Mouse (Mus musculus): ENCODE data around the gene Ccdc33.

The Ccdc33 gene

DNA sequence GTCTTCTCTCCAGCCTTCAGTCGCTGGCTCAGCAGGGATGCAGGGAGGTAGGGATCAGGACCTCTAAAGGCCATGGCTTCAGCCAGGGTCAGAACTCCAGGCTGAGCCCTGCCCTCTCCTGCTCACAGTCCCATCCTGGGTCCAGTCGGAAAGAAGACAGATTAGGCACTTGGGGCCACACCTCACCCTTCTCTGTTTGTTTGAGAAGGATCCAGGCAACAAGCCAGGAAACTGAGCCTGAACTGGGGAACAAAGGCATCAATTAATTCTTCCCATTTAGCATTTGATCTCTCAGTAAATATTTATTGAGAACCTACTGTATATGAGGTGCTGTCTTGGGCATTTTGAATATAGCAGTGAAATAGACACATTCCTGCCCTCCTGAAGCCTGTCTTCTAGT lies at the start of gene Ccdc33:
Ccdc33 (minus strand) TSS at position 153 of the 400 bp plus-strand sequence.
- DNase-seq: no peak

DNA sequence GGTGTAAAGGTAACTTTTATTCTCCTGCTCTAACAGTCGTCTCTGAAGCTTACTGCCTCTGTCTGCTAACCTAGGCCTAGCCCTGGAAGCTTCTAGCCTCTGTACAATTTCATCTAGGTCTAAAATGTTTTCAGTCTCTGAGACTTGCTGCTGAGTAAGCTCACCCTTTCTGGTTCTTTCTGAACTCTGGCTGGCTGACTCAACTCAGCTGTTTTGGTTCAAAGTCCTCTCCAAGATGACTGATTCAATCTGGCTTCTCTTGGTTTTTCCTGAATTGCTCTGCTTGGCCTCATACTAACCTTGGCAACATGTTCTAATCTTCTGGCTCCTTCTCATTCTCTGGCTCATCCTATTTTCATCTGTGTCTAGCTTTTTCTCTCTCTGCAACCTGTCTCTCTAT lies 47.2 kb upstream of the Ccdc33 start:
- no peak for DNase-seq

DNA sequence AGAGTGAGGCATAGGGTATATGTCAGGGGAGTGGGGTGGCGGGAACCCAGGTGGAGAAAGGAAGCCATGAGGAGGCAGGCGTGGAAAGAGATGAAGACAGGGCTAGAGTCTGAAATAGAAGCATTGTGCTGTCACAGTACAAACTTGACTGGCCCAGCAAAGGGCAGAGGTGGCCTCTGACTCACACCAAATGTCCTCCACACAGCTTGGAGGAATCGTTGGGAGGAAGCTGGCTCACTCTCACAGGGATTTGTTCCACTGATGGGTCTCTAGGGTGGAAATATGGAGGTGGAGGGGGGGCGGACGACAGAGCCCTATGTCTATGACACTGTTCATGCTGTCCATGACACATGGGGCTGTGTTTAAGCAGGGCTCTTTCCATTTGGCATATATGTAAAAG lies 44.5 kb upstream of the Ccdc33 start:
- DNase-seq: no peak

DNA sequence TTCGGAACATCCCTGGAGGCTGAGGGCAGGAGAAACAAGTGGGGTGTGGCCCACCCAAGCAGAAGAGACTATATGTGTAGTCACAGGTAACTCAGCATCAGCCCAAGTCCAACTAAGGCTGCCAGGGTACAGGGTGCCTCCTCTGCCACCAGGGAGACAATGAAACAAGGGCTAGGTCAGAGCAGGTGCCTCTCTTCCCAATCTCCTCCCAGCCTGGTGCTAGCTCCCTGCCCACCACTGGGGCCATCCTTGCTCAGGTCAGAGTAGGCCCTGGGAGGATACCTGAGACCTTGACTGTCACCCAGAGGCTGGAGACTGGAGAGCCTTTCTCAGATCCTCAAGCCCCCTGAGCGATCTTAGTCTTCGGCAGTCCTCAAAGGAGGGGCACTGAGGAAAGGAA lies 43.5 kb upstream of the Ccdc33 start:
- DNase-seq: no peak

DNA sequence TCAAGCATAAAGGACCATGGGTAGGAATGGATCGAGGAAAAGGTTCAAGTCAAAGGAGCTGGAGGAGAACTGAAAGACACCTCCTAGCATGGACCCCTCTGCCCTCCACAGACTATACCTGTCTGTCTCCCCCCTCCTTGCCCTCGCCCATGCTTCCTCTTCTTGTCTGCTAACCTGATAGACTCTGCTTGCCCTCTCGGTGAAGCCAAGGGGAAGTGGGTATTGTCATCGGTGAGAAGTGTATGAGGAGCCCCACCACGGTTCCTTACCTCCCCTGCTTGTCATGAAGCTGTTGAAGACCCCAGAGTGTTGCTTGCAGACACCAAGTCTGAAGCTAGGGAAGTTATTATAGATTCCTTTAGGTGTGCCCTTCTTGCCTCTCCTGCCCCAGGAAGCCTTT lies 41.7 kb upstream of the Ccdc33 start:
- no peak for DNase-seq

DNA sequence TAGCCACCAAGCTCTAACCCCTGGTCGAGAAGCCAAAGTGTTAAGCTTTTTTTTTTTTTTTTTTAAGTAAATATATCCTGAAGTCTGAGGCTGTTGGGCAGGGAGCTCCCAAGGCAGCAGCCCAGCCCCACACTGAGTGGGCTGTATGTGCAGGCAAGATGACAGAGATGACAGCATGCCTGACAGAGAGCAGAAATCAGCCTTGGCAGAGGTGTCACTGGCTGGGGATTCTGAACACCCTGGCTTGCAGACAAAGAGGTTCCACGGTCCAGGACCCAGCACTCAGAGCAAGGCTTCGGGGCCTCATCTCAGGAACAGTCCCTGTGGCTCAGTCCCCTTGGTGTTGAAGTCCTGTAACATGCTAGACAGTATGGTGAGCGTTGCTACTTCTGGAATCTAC lies 41.2 kb upstream of the Ccdc33 start:
- no peak for DNase-seq

DNA sequence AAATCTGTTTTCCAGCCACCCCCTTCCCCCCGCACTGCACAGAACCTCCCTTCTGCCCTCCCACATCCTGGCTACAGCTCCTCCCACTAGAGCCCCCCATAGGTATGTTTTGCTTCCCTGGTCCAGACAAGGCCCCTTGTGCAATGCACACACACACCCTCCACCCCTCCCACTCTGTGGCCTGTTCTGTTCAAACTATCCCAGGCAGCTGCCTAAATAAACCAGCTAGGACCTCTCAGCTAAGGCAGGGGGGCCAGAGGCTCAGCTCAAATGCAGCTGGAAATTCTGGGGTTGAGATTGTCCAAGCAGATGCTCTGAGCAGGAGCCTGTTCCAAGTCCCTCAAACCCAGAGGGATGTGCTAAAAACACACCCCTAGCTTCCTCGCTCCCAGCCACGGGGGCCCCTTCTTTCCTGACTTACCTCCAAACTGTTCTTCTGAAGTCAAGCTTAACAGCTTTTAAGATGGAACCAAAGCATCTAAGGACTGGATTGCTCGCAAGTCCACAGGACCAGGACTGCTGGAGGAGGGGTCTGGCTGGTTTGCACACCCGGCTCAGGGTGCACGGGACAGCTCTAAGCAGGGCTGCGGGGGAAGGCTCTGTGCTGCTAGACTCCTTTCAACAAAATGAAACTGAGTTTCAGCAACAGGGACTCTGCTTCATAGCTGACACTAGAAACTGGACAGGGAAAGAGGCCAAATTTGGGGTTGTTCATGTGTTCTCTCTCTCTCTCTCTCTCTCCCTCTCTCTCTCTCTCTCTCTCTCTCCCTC lies 40.1 kb upstream of the Ccdc33 start:
- DNase-seq: no peak

DNA sequence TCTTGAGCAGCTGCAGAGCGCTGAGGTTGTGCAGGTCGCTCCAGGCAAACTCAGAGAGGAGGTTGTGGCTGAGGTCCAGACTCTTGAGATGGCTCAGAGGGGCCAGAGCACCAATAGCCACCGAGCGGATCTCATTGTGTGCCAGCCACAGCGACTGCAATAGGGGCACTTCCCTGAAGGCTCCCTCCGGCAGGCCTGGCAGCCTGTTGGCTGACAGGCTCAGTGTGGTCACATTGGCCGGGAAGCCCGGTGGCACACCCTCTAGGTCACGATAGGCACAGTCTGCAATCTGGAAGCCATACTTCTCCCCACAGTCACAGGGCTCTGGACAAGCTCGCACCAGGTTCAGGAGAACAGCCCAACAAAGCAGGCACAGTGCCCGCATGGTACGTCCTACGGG lies 39.2 kb upstream of the Ccdc33 start:
- DNase-seq: no peak

DNA sequence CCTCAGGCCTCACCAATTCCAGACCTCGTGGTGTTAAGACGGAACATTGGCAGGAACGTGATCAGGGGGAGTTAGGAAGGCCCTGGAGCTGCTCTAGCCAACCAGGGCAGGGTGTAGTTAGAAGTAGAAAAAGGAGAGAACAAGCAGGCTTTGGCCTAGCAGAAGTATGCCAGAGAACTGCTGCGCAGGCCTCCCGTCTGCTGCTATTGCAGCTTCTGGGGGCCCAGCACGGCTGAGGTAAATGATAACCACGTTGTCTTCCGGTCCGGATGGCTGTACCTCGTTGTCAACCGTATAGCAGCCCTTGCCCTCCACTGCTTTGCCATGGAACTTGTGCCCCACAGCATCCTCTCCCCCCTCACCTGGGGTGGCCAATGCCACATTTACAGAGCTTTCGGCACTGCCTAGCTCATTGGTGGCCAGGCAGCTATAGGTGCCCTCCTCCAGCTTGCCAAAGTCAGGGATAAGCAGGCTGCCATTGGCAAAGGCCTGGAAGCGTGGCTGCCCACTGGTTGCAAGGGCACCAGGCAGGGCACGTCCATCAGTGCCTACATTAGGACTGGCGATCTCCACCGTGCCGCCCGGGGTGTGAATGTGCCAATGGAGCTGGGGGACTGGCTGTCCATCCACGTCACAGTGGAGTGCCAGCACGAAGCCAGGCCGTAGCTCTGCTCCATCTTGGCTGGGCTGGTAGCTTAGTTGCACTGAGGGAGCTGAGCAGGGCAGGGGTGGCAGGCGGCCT lies 38.4 kb upstream of the Ccdc33 start:
- DNase-seq: no peak

DNA sequence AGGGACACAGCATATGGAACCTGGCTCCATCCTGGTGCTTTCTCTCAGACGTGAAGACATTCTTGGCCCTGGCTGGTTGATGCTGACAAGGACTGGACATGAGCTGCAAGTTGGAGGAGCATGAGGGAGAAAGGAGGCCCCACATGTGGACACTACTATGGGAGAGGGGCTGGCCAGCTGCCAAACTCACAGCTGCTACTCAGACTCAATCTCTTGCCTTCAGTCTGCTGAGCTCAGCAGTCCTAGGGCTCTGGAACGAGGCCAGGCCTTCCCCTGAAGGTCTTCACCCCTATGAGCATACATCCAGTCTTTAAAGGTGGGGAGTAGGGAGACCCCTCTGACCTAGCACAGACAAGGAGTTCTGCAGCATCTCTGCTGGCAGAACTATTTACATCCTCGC lies 36.7 kb upstream of the Ccdc33 start:
- peak; percentile 81 for DNase-seq

DNA sequence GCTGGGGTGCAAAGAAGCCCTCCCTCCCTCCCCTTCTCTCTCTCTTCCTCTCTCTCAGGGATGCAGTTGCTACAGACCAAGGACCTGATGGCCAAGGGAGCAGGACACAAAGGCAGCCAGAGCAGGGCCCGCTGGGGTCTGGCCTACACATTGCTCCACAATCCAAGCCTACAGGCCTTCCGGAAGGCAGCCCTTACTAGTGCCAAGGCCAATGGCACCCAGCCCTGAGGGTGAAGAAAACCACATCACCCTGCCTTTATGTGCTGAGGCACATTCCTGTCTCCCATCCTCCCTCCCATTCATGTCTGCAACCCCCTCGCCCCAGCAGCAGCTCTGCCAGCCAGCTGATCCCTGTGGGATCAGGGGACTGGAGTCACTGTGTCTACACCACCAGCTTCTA lies 34.5 kb upstream of the Ccdc33 start:
- no peak for DNase-seq

DNA sequence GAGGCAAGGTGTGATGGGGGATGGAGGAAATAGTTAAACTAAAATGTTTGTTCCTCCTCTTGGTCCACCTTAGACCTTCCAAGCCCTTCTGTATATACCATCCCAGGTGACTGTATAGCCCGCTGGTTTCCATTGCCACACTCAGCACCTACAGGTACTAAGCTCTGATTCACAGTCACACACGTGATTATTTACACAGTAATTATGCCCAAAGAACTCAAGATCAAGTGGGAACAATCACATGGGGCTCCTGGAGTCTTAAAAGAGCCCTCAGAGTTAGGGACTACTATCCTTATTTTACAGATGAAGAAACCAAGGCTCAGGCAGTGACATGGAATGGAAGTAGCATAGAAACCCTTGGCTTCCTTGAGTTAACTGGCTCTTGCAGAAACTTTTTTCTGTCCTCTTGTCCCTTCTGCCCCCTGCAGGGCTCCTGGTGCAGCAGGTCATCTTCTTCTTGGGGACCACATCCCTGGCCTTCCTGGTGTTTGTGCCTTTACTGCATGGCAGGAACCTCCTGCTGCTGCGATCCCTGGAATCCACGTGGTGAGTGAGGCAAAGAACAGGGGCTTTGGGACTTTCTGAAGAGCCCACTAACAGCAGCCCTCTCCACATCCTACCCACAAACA lies 32.2 kb upstream of the Ccdc33 start:
- DNase-seq: no peak

DNA sequence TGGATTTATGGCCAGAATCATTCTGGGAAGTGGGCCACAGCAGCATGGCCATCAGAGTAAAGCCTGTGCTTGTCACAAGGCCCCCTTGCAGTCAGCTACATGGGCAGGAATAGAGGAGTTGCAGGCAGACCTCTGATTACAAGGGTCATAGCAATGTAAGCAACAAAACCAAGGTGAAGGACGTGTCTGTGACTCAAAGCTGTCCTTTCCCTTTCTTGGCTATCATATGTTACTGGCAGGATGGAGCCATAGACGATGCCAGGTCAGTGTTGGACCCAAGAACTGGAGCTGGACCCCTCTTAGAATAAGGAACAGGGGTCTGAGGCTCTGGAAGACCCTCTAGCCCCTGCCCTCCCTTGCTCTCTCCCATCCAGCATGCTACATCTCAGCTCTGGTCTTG lies 30.2 kb upstream of the Ccdc33 start:
- no peak for DNase-seq

DNA sequence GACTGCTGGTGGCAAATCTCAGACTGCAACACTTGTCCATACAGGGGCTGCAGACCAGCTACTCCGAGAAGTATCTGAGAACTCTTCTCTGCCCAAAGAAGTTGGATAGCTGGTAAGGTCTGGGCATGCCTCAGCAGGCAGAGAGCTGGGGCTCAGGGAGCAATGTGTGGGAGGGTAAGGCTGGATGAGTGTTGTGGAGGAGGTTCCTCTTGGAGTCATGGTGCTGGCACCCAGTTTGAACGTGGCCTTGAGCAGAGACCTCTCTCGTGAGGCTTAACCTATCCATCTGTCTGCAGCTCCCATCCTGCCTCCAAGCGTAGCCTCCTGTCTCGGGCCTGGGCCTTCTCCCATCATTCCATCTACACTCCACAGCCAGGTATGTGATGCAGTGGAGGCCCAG lies 26.8 kb upstream of the Ccdc33 start:
- no peak for DNase-seq

DNA sequence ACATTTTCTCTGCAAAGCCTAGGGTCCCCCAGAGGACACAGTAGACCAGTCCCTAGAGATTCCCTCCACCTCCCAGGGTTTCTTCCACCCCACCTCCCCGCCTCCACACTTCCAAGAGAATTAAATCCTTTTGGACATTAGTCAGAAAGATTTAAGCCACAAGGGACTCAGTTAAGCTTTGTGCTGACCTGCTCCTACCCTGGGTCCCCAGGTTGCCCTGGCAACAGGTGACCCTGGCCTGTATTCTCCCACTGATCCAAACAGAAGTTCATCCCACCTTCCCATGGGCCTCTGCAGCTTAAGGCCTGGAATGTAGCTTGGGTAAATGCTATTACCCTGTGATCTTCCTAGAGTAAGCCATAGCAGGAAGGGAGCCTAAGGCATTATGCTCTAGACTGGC lies 26.0 kb upstream of the Ccdc33 start:
- DNase-seq: peak; percentile 84

DNA sequence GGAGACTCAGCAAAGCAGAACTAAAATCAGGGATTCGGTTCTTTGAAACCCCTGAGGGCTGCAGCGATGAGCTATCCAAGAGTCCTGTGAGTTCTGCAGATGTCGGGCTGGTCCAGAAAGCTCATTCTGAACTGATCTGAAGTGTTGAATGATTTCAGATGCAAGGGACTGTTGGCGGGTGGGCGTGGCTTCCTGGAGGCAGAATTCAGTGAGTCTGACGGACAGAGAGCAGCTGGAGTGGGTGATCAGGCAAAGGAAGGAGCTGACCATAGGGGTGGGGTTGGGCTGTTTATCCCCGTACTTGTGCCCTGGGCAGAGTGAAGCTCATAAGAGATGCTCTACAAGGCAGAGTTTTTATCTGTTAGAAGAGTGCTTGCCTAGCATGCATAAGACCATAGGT lies 24.8 kb upstream of the Ccdc33 start:
- peak; percentile 57 for DNase-seq

DNA sequence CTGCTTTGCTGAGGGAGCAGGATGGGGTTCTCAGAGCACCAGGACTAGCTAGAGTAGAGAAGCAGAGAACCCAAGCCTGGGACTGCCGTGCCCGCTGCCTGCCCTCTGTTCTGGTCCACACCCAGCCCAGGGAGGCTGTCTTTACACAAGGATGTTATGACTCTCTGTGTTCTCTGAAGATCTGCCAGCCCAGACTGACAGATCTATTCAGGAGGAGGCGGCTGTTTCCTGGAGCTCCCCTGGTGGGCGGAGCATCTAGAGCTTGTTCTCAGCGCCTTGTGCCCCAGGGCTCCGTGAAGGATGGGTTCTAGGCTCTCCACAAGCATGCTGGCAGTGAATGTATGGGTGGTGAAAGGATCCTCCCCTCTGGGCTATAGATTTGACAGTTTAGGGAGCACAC lies 21.3 kb upstream of the Ccdc33 start:
- DNase-seq: no peak

DNA sequence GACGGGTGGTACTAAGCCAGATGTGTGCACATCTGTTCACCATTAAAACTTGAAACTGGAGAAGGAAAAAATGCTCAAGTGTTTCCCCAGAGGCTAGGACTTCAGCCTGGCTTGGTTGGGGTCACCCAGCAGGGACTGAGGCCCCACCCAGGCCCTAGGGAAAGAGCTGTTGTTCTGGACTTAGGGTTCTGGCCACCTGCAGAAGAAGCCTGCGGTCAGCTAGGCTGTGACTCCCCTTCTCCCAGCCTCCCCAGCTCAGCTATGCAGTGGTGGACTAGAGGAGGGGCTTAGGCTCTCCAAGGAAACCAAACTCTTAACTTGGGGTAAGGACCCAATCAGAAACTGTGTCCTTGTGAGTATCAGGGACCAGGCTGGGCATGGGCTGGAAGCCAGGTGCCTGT lies 17.3 kb upstream of the Ccdc33 start:
- DNase-seq: no peak

DNA sequence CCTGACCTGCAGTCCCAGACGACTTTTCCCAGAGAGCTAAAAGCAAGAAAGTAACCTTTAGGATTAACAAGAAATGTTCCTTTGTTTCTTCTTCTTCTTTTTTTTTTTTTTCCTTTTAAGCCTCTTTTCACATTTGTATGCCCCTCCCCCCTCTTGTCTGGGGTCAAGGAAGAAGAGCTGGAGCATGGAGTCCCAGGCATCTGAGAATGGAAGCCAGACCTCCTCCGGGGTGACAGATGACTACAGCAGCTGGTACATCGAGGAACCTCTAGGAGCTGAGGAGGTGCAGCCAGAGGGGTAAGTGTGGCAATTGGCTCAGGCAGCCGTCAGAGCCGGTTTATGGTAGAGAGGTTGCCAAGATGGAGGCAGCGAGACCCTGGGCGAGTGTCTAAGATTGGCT lies 16.3 kb upstream of the Ccdc33 start:
- no peak for DNase-seq

DNA sequence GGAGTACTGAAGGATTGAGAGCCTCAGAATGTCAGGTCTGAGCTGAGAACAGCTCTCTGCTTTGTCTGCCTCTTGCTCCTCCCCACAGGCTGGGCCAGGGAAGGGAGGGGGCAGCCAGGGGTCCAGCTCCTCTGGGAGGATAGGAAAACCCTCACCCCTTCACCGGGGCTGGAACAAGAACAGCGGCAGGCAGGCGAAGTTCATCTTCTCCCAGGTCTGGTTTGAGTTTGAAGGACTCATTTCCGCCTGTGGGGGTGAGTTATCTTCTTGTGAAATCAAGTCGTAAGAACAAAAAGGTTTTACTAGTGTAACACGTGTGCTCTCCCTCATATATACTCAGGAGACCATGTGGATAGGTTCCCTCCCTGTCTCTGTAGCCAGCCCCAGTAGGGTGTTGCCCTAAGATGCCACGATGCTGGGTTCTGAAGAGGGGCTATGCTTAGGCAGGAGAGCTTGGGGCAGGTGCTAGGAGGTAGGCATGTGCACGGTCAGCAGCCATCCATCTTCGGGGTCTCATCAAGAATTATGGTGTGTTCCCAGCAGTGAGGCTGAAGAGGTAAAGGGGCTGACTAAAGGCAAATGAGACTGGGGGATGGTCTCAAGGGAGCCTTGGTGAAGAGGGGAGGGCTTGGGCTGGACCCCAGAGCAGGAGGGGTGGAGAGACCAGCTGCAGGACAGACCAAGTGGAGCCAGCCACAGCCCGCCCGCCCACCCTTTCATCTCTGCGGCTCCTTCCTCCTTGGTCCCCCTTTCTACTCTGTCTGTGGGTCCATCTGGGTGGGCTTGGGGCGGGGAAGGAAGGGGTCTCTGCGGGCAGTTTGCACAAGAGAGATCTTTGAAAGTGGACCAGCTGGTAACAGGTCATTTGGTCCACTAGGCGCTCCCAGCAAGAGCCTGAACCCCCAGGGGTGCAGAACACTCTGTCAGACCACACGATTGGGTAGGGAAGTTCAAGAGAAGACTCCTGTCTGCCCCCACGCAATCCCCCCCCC lies 15.6 kb upstream of the Ccdc33 start:
- DNase-seq: peak; percentile 58

DNA sequence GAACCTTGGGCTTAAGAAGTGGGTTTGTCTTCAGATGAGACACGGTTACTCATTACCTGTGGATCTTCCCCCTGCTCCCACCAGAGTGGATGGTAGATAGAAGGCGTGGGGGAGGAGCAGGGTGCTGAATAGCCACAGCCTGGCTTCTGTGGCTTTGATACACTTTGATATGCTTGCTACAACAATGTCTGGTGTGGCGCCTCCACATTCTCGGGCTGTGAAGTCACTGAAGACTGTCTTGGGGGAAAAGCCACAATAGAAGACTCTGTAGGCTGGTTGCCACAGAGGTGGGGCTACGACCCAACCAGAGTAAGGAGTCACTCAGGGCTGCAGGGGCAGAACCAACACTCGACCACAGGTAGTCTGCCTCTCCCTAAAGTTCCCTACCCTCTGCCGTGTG lies 13.1 kb upstream of the Ccdc33 start:
- no peak for DNase-seq

DNA sequence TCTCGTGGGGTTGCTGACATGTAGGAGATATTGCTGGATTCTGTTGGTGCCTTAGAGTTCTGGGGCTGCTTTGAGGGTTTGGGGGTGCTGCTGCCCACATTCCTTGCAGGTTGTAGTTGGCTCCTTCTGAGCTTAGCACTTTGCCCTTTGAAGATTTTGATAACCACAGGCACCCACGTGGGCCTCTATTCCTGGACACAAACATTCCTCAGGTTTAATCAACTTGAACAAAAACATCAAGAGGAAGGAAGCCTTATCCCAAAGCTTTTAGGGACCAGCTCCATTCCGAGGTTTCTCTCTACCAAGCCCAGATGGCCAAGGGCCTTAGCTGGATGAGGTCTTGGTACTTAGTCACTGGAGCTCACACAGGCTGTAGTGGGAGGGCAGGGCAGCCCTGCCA lies 12.3 kb upstream of the Ccdc33 start:
- no peak for DNase-seq

DNA sequence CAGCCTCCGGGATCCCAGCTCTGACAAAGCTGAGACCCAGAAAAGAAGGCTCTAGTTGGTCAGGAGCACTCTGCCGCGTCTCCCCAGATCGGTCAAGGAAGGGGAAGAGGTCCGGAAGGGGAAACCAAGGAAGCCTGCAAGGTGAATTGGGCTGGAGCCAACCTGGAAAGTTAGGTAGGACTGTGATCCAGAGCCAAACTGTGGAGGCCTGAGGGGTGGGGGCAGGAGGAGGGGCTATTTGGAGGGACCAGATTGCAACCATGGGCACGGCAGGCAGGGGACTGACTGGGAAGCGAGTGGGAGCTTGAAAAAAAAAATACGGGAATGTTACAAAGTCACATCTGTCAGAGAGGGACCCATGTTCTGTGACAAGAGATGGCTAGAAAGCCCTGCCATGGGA lies 10.9 kb upstream of the Ccdc33 start:
- no peak for DNase-seq
